Mouse (Mus musculus) retina, postnatal 1 day (tissue): Measurements from ENCODE around the gene Cyp21a1.
"Not testable (repeated sequence)": the region's sequence is repeated elsewhere in the genome, so short reads cannot be mapped to it uniquely, and the experiment has no call there.

Source experiments
- DNase-seq: peaks from one replicate; pipeline ENCODE4 v3.0.0-alpha.2; 2012

Cyp21a1 gene

DNA sequence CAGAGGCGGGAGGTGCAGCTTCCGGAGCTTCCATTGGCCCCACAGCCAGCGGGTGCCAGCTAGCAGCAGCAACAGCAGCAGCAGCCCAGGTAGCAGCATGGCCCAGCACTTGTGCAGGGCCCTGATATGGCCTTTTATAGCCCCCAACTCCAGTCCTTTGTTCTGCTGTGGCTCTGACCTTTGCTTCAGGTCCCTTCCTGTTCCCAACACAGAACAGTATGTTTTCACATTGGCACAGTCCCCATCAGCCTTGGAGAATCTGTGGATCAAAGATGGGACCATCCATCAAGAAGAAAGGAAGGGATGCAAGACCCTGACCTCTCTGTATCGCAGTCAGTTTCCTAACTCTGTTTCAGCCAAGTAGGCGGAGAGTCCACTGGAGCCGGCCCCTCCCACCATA is at the start of gene Cyp21a1:
Gene Cyp21a1 (minus strand): TSS at position 261 of the 400 bp plus-strand sequence.
- not testable (repeated sequence) for DNase-seq

DNA sequence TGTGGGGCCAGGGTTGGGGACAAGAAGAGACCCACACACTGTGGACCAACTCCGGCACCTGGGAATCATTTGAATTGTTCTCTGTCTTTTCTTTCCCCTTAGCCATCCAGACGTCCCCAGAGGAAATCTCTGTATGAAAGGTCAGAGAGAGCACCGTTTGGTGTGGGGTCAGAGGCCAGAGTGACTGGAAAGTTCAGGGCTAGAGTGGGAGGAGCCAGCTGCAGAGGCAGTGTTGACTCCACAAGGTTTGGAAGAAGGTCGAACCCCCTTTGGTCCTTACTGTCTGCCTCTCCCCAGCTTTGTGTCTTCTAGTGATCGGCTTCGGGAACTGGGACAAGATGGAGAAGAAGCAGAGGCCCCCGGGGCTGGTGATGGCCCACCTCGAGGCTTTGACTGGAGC is 49.1 kb upstream of the Cyp21a1 start:
- no peak for DNase-seq

DNA sequence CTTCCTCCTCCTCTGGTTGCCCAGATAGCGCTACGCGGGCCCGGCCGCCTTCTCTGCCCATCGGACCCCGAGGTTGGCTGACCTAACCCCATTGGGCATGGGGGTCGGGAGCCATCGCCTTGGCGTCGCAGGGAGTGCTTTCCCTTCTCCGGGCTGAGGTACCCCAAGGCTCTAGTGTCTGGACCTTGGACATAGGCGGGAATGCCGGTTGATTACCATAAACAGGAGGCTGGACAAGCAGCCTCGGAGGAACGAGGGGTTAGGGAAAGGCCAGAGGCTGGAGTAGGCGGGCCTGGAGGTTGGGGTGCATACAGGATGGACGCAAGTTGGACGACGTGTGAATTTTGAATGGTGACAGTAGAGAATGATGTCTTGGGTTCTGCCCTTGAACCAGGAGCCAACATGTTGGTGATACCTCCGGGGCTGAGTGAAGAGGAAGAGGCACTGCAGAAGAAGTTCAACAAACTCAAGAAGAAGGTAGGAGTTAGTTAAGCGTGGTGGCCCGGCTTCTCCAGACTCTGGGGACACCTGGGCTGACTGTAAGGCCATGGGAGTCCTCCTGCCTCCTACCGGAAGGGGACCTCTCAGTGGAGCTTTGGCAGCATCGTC is 46.3 kb upstream of the Cyp21a1 start:
- no peak for DNase-seq

DNA sequence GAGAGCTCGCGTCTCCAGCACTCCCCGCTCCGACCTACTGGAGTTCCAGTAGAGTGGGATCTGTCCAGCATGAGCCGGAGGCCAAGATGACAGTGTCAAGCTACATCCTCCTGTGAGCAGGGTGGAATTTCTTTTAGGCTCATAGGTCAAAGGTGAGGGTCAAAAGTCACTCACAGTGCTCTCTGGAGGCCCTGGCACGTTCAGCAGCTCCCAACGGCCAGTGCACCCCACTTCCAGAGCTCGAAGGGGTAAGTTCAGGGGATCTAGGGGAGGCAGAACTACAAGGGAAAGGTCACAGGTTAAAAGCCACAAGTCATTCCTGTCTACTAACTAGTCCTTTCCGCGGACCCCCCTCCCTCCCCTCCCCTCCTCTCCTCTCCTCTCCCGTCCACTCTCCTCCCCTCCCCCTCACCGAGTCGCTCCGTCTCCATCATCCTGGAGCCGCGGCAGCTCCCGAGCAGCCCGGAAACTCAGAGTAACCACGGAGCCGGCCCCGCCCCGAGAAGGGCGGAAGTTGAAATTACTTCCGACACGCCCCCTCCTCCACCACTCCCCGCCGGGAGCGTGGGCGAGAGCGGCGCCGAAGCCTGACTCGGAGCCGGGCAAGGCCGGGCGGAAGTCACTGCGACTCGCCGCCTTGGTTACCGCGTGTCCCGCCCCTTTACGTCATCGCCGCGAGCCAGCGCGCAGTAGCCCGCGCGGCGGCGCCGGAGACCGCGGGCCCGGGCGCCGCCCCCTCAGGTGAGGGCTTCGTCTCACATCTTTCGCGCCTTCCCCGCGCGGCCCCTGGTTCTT is 45.6 kb upstream of the Cyp21a1 start, which contains the start of the genes Skiv2l and Nelfe:
Gene Skiv2l (minus strand): TSS at position 489 of the 795 bp plus-strand sequence.
Gene Nelfe (plus strand): TSS at position 670 of the 795 bp plus-strand sequence.
- peak; percentile 98 for DNase-seq

DNA sequence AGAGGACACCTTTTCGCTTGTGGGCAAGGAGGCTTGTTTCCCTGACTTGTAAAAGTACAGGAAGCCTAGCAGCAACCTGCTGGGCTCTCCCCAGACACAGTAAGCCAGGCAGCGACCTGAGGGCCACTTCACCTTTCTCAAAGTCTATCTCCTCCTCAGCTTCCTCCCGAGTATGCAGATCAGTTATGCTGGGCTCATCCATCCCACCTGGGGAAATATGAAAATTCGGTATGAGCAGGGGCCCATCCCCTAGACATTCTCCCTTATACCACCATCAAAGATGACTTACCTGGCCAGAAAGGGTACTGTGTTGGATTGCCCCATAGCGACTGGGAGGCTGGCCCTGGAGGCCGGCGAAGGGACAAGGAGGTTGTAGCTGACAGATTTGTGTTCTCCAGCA is 43.3 kb upstream of the Cyp21a1 start:
- DNase-seq = no peak

DNA sequence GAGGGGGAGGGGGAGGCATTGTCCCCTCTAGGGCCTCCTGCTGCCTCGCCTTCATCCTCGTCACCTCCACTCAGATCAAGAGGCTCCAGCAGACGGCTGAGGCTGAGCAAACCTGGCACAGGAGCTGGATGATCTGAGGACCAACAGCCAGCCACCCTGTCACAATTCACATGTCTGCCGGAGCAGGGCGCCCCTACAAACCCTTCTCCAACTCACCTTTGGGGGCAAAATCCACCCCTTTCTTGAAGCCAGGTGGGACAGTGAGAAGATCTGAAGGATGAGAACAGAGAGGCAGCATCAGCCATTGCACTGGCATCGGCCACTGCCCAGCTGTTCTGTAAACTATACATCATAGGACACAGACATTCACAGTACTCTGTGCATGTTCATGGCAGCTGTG is 42.8 kb upstream of the Cyp21a1 start:
- no peak for DNase-seq

DNA sequence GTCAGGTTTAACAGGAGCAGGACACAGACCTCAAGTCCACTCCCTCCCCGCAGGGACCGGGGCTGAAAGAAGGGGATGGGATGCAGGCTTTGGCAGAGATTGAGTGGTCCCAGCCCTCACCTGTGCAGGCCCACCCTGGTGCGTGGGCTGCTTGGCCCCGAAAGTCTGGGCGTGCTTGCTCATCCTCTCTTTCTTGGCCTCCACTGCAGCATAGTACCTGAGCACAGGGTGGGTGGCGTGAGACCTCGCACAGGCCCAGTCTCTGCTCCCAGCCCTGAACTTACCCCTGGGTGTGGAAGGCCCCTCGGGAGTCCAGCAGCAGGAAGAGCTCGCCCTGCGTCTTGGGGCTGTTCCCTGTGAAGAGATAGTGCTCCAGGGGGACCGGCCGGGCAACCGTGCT is 40.5 kb upstream of the Cyp21a1 start:
- DNase-seq = no peak

DNA sequence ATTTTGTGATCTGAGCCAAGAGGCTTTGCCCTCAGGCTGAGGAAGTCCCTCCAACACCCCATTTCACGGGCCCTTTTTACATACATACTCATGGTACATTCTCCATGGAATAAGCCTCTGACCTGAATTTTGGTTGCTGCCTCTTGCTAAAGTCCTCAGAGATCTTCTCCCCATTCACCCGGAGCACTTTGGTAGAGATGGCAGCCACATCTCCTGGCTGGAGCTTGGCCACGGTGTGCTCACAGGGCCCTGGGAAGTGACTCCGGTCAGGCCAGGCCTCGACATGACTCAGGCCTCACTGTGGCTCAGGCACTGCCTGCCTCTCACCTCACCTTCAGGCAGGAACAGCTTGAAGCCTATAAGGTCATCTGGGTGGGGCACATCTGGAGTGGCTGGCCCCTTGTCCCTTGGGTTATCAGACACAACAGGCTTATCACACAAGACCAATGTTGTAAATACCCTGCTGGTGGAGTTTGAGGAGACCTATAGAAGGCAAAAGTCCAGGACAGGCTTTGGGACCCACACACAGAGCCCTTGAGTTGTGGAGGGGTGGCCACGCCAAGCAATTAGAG is 36.5 kb upstream of the Cyp21a1 start:
- no peak for DNase-seq

DNA sequence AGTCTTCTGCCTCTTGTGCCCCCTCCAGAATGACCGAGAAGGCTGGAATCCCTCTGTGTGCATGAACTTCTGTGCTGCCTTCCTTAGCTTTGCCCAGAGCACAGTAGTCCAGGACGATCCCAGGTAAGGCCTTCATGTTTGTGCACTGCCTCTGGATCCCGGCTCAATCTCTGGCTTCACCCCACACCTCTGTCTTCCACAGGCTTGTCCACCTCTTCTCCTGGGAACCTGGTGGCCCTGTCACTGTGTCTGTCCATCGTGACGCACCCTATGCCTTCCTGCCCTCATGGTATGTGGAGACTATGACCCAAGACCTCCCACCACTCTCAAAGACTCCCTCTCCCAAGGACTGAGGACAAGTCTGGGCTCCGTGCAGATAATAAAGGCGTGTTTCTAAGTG is 34.4 kb upstream of the Cyp21a1 start:
- DNase-seq = no peak

DNA sequence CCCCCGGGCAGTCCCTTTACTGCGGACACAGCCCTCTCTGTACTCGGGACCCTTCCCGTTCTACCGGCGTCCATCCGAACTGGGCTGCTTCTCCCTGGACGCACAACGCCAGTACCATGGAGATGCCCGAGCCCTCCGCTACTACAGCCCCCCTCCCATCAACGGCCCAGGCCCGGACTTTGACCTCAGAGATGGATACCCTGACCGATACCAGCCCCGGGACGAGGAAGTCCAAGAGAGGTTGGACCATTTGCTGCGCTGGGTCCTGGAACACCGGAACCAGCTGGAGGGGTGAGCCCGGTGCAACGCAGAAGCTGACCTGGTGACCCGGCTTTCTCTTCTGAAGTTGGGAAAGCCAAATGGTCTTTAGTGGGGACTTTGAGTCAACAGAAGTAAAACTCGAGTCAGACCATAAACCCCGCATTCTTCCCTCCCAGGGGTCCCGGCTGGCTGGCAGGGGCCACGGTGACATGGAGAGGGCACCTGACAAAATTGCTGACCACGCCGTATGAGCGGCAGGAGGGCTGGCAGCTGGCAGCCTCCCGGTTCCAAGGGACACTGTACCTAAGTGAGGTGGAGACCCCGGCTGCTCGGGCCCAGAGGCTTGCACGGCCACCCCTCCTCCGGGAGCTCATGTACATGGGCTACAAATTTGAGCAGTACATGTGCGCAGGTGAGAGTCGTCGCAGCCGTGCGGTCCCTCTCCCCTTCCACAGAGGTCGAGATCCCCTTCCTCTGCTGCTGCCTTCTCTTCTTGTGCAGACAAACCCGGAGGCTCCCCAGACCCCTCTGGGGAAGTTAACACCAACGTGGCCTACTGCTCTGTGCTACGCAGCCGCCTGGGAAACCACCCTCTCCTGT is 33.3 kb upstream of the Cyp21a1 start:
- no peak for DNase-seq

DNA sequence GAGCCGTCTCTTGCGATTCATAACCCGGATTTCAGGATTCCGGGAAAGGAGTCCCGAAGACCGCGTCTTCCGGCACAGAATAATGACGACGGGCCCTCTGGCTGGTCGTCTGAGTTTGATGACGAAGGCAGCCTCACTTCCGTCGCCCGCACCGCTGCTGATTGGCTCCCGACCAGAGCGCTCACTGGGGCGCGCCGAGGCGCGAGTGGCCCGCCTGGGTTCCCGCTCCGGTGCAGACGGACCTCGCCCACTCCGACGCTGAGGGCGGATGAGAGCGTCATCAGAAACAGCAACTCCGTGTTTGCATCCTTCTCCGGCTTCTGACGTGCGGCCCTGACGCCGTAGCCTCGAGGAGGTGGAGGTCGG is 32.5 kb upstream of the Cyp21a1 start, which contains the start of the genes Stk19 and Dxo:
Gene Stk19 (minus strand): TSS at position 90 of the 366 bp plus-strand sequence.
Gene Dxo (plus strand): TSS at position 164 of the 366 bp plus-strand sequence.
- peak; percentile 98 for DNase-seq

DNA sequence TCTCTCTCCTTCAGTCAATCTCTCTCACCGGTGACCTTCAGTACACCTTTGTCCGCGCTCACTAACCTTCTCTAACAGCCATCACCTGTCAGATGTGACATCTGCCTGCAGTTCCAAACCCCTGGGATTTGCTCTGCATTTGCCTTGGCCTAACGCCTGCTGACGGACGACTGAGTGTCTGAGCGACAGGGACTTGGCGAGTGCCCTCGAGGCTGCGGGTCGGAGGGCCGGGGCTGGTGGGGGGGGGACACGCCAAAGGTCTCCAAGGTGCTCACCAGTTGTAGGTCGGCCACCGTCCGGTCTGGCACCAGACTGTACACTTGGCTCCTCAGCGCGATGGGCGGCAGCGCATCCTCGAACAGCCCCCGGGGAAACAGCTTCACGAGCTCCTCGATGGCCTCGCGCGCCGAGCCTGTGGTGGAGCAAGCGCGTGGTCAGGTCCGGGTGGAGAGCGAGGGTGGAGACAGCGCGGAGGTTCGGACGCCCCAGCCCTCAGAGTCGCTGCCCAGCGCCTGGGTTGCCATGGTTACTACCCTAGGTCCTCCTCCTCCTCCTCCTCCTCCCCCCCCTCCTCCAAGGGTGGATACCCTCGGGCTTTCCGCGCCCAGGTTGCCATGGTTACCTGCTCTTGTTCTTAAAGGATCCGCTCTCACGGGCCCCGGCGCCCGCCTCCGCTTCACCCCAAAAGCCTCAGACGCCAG is 31.9 kb upstream of the Cyp21a1 start:
- DNase-seq = no peak

DNA sequence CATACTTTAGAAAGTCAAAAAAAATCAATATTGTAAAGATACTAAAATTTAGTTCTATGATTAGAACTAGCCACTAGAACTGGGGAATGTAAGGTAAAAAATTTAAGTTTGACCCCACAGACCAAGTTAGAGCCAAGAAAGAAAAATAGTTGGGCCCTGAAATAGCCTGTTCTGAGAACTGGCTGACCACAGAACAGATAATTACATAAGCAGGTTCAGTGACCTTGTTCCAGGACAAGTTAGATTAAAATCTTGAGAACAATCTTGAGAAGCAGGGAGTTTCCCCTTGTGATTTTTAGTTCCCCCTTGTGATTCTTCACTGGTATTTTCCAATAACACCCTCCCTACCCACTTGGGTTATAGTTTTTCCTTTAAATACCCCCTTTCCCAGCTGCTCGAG is 26.4 kb upstream of the Cyp21a1 start:
- DNase-seq = not testable (repeated sequence)

DNA sequence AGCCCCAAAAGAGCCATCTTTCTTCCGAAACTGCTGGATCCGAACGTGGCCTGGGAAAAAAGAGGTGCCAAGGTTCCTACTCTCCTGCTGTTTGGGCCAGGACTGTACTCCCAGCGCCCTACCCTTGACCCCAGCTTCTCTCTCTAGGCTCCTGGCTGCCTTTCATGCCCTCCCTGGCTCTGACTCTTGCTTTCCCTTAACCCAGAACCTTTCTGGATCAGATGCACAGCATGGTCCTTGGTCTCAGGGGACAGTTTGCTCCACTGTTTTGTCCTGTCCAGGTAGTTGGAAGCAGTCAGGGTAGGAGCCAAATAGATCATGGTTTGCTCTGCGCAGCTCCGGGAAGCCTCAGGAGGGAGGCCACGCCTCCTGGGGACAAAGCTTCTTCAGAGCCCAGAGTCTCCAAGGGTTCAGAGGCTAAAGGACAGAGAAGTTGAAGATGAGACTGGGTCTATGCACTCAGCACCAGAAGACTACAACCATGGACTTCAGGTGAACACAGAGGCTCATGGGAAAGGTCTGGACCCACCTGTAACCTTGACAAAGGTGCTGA is 10.5 kb upstream of the Cyp21a1 start:
- DNase-seq = no peak

DNA sequence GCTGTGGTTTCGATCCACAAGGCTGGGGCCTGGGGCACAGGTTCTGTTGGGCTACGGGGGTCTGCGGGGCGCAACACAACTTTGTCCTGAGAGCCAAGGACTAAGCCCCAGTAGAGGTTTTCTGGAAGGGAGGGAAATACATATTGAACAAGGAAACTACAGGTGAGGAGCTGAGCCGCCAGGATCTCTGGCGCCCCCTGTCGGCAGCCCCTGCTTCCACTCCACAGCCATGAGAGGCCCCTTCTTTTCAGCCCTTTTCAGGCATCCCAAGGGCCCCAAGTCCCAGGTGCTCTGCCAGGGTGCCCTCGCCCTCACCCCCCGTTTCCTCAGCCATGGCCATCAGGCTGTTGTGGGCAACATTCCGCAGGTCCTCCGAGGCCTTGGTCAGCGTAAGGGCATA is 9.4 kb upstream of the Cyp21a1 start:
- peak; percentile 30 for DNase-seq

DNA sequence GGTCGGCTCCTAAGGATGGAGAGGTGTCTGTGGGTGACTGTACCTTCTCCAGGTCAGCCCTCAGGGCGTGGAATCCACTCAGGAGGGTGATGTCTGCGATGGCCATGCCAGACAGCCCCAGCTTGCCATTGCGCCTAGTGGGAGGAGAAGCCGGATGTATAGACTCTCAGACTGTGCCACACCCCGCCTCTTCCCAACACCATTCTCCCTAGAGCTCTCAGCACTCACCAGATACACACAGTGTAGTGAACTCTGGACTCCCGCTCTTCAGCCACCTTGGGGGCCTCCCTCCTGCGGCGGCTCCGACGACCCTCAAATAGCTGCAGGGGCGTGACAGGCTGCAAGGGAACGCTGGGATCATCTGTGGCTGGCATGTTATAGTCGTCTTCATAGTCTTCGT is 6.9 kb upstream of the Cyp21a1 start:
- no peak for DNase-seq

DNA sequence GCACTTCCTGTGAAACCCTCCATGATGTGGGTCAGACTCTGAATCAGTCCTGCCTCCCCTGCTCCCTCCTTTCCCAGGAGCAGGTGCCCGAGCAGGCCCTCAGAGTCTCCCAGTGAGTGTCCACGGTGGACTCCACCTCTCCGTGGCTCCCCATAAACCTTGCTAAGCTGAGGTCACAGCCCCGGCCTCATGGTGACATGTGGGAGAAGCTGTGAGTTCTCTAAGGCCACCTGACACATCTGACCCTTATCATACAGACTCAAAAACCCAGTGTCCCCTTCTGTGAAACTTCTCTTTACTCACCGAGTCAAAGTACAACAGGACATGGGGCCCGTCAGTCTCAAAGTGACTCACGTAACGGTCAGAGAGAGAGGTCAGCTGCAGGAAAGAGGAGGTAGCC is 6.5 kb upstream of the Cyp21a1 start:
- not testable (repeated sequence) for DNase-seq

DNA sequence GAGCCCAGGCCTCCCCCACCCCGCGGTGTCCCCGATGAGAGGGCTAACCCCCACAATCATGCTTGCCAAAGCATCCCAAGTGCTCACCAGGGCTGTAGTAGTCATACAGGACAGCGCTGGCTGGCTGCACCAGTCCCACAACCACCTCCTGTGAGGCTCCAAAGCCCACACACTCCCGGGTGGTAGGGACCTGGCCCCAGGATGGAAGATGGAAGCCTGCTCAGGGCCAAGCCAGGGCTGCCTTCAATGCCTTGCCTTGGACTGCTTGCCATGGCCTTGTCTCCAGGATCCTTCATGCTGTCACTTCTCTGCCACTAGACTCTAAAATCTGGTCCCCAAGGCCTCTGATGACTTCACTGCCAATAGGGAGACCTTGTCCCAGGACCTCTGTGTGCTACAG is 6.0 kb upstream of the Cyp21a1 start:
- DNase-seq = not testable (repeated sequence)

DNA sequence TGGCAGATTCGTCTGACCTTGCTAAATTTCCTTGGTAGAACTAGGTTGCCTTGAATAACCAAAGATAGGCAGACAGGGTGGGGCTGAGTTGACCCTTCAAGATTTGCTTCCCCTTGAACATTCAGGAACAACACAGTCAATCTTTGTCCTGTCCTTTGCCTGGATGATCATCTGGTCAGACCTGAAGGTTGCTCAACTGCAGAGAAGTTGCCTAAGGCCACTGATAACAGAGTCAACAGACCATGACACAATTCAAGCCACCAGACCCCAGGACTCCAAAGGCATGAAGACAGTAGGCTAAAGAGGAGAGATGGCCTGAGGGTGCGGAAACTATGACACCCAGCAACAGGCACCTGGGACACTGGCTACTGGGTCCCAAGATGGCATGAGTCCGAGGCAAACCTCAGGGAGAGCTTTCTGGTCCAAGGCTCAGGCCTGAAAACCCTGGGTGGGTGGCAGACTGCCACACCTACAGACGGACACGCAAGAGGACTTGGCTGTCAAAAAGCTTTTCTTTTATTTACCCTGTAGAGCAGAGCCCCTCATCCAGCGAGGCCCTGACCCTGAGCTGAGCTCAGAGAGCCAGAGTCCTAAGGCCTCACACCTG is 4.3 kb upstream of the Cyp21a1 start:
- DNase-seq = no peak

DNA sequence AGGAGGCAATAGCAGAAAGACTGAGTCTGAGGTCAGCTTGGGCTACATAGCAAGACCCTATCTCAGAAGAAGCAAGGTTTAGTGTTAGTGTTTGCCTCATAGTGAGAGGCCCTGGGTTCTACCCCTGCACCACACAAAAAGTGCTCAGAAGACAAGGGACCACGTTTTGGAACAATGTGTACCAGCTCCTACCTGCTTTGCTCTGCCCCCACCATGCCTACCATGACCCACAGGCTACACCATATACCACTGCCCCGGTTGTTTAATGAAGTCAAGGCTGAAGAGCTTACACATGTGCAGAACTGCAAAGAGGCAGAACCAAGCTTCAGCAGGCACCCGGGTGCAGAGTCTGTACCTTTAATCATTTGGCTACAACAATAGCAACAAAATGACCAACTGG is 2.8 kb upstream of the Cyp21a1 start:
- DNase-seq = no peak

DNA sequence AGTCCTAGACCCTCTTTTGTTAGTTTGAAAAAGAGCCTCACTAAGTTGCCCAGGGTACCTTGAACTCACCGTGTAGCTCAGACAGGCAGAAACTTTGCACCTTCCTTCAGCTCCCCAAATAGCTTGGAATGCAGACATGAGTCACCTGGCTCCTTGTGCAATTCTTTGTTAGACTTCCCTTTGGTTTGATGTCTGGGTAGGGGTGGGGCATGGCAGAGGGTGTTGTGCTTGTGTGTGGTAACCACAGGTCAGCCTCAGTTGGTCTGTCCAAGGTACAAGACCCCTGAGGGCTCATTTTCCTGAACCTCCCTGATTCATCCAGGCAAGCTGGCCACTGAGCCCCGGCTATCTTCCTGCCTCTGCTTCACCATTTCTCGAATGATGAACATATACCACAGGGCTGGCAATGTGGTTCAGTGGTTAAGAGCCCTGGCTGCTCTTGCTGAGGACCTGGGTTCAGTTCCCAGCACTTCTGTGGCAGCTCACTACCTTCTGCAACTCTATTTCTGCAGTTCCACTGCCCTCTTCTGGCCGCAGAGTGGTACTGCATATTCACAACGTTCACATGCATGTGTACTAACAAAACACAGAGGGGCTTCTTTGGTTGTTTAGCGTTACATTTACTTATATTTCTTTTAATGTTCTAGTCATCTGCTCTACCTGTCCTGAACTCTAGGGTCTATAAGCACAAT is 656 bp upstream of the Cyp21a1 start:
- peak; percentile 8 for DNase-seq
